Mouse (Mus musculus) spleen, adult 18-20 months (tissue): ENCODE results near the gene Cdiptos.

Source experiments
- DNase-seq, 2 experiments: peaks; one replicate each; pipeline ENCODE4 v3.0.0; 2022; ENCODE audit warnings: mixed read lengths in 2 of 2

The Cdiptos gene

DNA sequence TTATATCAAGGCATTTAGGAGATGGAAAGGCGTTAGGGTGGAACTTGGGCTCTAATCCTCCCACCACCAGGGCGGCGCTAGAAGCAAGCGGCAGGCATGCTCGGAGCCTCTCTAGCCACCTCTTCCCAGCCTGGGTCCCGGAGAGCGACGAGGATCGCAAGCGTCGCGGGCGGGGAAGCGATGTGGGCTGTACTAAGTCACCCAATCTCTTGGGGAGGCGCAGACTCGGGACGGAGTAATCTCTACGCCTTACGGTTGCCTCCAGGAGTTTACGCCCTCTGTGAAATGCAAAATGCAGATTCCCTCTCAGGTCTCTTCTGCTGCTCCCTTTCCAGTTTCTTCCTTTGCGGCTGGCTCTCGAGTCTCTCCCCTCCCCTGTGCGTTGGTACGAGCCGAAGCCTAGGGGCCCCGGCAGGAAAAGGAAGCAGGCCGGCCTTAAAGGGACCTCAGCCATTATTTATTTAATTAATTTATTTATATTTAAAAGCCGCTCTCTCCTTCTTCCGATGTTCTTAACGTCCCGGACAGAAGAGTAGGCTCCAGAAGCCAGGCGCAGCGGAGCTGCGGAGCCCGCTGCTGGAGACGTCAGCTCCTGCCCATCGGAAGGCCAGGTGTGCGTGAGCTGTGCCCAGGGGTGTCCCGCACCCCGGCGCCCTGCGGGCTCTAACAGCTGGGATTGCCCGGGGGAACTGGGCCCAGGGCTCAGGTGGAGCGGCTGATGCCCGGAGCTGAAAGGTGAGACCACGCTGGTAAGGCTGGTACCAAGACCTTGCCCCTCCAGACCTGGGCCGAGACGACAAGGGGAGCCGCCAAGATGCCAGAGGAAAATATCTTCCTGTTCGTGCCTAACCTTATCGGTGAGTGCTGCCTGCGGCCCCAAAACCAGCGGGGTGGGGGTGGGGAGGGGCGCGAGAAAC lies at the start of gene Cdiptos:
Cdiptos (minus strand) TSS at position 149 of the 917 bp plus-strand sequence.
- DNase-seq = peak; percentile 89 to 97

DNA sequence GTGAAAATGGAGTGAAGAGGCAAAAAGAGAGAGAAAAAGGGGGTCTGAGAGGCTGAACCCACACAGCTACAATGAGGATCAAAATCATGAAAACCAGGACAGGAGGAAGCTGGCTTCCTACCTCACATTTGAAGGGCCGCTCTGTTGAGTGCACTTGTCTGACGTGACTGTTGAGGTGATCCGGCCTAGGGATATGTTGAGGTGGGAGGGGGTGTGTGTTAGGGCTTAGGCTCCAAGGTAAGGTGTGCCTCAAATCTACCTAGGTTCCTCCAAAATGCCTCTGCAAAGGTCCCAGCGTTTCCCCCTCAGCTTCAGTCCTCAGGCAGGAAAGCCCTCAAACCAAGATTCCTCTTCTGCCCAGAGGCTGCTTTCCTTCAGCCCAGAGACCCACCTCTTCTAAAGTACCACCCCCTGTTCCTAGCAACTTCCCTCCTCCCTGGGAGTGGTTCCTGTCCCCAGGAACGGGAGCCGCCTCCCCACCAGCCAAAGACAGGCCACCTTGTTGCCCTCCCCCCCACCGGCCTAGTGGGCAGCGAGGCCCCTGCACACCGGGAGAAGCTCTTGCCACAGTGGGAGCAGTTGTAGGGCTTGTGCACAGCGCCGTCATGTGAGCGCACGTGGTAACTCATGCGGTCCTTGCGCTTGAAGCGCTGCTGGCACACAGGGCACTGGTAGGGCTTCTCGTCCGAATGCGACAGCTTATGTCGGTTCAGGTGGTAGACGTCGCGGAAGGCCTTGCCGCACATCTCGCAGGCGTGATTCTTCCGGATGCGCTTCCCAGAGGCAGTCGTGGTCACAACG lies 49.1 kb upstream of the Cdiptos start:
- peak; percentile 71 to 73 for DNase-seq

DNA sequence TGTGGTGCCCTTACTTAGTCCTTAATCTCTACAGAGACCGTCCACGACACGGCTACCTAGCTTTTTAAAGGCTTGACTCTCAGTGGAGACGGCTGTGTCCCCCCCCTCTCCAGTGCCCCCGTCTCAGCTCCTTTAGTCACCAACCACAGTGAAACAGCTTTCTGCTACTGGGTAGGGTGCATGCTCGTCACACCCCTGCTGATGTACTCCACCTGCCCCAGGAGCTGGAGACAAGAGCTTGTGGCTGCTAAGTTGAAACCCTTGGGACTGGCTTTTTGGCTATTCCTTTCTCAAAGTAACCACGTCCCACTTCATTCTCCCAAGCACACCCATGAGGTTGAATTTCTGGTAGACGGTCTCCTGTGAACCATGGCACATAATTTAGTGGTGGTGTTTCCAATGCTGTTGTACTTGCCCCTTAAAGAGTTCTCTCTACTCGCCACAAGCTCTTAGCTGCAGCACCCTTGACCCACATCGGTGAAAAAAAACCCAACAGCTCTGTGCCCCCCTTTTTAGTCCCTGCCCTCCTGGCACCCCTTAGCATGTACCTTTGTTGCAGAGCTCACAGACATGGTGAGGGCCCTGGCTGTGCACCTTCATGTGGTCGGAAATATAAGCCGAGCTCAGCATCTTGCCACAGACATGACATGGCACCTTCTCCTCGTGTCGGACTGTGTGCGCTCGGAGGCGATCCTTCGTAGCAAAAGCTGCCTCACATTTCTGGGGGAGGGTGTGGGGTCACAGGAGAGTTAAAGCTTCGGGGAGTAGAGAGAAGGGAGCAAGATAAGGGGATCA lies 48.2 kb upstream of the Cdiptos start:
- no peak for DNase-seq

DNA sequence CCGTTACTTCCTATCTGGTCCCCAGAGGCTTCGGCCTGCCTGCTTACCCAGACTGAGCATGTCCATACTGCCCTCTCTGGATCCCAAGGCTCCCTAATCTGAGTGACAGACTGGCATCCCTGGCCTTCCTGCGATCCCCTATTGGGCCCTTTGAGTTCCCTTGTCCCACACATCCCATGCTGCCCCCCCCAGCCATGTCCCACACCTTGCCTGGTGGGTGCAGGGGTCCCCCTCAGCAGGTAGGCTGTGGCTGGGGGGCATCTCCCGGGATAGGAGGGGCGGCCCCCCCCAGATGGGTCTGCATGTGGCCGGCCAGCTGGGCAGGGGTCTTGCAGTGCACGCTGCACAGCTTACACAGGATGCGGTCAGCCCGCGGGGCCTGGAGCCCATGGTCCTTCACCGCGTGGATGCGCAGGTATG lies 47.4 kb upstream of the Cdiptos start:
- no peak for DNase-seq

DNA sequence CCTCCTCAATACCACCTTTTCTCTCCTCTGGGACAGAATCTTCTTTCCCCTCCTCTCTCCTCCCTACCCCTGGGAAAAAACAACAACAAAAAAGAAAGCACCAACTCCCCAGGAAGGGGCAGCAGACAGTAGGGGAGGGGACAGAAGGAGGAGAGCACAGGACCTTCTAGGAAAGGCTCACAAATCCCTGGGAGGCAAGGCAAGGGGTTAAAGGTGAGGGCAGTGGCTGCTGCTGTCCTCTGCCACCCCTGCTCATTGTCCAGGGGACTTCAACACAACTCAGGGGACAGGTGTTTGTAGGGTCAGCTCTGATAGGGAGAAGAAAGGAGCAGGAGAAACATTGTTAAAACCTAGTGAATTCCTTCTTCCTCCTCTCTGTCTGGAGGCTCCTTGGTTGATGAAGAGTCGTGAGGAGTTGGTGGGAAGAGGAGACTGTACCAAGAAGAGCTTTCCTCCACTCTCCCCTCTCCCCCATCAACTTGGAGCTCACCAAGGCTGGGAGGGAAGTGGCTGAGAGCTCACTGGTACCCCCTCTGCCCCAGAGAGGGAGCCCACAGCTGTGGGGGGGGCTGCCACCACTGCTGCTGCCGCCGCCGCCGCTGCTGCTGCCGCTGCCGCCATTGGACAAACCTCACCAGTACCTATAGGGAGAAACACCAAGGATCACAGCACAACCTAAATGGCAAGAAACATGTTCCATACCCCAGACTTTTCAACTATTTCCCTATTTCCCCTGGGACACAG lies 46.8 kb upstream of the Cdiptos start:
- no peak for DNase-seq

DNA sequence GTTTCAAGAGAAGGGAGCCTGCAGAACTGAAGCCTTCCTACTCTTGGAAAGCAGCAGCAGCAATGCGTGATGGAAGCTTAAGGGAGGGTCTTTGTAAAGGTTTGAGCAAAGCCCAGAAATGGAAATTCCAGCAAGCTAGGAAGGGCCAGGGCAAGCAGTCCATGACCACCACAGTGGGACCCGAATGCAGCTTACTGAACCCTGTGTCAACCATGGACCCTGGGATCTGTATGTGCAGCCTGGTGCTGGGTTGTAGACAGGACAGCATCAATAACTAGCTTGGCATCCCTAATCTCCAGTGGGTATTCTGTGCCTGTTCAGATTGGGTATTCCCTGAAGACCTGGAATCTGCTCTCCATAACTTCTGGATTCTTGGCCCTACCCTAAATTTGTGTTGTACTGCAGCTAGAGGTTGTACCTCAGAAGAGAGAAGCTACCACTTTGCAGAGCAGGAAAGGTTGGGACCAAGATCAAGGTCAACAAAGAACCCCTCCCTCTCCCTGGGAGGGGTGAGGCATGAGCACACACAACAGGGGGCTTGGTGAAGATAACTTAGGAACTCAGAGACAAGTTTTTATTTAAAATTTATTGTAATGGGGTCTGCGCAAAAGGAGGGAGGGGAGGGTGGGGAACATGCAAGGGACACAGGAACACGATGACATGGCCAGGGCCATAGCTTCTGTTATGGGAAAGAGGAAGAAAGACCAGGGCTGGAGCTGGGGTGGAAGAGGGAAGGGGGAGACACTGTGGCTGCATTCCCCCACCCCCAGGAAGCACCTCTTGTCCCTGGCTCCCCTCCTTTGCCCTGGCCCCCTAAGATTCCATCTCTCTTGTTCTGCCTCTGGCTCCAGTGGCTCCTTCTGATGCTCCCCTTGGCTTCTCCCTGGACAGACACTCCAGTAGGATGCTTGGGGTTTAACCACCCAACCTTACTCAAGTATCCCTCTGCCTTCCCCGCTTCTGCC lies 45.9 kb upstream of the Cdiptos start:
- DNase-seq = no peak

DNA sequence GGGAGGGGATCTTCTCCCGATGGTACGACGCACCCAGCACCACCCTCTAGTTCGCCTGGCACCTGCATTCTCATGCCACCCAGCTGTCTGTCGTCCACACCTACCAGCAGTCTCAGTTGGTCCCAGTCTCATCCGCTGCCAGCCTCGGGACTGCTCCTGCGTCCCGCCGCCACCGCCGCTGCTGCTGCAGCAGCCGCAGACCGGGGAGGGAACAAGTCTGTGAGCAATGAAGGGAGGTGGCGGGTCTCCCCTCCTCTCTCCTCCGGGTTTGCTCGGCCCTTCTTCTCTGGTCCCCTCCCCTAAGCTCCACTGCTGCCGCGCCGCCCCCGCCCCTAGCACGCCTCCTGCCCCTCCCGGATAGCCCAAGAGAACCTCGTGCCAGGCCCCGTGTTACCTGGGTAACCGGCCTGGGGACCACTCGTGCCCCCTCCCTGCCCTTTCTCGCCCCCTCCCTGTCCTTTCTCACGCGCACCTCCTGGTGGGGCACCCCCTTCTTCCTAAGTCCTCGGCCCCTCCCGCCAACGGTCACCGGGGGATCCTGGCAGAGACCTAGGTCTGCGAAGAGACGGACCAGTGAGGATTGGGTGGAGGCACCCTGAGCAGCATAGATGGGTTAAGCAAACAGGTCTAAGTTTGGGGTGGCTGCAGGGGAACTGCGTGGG lies 45.1 kb upstream of the Cdiptos start, which contains the start of the genes Gm42742 and Prrt2:
Gm42742 (minus strand) TSS at position 197 of the 662 bp plus-strand sequence.
Prrt2 (minus strand) TSS at position 311 of the 662 bp plus-strand sequence.
- no peak for DNase-seq

DNA sequence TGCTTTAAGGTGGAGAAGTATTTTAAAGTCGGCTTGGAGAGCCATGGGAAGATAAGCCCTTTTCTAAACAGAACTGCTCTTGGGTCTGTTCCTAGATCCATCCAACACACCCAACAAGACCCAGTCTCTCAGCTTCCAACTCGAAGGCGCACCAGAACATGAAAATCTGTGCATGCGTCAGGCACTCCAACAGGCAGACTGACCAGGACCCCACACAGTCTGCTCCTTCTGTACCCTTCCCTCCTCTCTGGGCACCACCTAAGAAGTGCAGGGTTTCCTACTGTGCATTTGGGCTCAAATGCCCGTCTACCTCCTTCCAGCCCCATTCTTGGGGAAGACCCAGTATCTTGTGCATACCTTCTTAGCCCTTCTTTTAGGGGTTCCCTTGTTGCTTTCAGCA lies 44.6 kb upstream of the Cdiptos start:
- no peak for DNase-seq

DNA sequence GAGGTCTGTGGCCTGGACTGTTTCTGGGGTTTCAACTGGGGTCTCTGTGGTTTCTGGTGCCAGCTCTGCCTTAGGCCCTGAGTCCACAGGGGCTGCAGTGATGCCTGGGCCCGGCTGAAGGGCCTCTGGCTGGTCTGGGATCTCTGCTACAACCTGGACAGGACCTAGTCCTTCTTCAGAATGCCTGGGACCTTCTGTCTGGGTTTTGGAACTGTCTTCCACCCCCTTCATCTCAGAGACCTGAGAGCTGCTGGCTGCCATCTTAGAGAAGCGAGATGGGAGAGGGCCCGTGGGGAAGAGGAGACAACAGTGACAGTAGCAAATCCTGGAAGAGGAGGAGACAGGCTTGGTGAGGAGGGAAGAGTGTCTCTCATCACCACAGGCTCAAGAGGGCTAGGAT lies 44.1 kb upstream of the Cdiptos start:
- DNase-seq = no peak

DNA sequence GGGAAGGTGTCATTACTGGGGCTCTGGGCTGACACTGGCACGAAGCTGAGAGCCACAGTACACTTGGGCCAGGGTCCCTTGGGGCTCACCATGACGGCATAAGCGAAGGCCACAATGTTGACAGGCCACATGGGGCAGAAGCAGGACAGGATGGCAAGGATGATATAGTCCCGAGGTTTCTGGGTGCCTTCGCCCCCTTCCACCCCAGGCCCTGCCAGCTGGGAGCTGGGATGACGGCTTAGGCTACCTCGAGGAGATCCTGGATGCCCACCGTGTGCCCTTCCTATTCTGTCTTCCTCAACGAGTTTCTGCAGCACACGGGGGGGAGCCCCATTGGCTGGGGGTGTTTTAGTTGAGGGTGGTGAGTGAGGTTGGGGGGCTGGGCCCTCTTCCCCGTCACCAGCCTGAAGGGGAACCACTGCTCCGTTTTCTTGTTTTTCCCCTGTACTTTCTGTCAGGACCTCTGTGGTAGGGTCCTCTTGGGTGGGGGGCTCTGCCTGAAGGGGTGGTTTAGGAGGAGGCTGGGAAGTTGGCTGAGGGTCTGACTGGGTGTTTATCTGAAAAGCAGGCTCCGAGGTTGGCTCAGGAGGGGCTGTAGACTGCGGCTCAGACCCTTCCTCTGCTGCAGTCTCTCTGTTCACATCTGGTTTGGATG lies 43.5 kb upstream of the Cdiptos start:
- no peak for DNase-seq

DNA sequence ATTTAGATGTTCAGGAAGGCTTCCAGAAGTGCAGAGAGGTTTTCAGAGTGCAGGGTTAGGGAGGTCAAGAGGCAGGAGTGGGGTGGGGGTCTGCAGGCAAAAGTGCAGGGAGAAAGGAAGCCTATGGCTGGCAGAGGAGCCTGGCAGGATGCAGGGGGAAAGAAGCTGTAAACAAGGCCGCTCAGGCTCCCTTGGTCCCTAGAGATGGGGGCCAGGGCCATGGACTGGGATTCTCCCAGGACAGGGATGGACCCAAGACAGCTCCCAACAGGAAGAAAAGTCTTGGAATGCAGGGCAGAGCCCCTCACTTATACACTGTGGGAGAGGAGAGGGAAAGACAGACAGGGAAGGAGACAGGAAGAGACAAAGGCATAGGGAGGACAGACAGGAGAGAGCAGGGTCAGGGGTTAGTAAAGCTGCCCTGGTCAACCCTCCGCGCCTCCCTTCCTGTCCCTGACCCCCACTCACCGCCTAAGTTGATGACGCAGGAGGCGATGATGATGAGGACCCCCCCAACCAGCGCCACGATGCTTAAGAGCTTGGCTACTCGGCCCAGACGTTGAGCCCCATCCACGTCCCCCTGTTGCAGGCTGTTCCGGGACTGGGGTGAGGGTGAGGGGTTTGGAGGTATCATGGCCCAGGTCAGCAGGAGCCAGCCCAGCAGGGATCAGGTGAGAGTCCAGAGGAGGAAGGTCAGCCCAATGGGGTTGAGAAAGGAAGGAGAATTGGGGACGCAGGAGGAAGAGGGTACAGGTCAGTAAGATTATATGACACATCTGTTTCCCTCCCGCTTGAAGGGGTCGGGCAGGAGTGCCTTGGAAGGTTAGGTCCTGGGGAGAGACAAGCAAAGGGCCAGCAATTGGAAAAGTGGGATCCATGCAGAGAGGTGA lies 42.8 kb upstream of the Cdiptos start:
- DNase-seq = no peak

DNA sequence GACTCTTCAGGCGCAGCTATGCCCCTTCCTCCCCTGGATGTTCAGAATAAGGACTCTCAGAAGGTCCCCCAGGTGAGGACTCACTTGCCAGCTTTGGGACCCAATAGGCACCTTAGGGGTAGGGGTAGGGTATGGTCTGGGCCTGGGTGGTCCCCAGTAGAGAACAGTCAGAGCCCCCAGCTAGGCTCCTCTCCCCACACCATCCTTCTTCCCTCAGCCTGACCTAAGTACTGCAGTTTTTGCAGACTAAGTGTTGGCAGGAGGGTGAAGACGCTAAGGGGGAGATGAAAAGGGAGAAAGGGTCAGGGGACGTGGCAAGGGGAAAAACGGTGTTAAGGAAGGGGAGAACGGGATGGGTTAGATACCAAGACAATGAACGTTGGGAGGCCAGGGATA lies 42.0 kb upstream of the Cdiptos start:
- no peak for DNase-seq

DNA sequence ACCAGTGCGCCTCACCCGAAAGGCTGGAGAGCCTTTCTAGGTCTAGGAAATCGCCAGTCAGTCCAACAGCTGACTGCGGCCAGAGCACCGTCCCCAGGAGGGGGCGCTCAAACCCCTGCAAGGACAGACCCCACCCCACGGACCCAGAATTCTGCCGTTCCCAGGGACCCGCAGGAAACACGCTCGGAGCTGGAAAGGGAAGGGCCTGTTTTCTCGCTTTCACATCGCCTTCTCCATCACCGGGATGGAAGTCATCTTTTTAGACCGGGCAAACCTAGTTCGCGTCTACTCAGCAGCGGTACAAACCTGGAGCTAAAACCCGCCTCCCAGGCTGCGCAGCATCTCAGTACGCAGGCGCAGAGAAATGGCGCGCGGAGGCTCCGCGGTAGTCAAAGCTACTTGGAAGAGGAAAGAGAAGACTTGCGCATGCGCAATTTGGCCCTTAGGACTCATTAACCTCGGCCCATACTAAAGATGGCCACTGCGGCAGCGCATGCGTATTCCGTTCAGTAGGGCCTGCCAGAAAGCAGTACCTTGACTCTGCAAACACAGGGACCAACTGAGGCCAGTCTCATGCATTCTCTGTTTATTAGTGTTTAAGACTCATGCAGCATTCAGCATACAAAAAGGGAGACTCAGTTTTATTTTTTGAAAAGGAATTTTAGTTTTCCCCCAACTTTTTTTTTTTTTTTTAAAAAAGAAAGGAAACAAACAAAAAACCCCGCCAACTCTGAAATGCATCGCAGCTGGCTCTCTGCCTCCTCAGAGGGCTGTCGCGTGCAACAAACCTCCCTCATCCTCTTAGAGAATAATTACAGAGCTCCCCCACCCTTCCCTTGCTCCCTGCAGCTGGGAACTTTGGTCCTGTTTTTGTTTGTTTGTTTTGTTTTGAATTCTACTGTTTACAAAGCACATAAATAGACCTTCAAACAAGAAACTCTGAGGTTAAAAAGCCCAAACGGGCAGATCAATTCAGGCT lies 41.4 kb upstream of the Cdiptos start, which contains the start of gene Pagr1a:
Pagr1a (minus strand) TSS at position 382 of the 979 bp plus-strand sequence.
- DNase-seq = peak; percentile 93 to 94

DNA sequence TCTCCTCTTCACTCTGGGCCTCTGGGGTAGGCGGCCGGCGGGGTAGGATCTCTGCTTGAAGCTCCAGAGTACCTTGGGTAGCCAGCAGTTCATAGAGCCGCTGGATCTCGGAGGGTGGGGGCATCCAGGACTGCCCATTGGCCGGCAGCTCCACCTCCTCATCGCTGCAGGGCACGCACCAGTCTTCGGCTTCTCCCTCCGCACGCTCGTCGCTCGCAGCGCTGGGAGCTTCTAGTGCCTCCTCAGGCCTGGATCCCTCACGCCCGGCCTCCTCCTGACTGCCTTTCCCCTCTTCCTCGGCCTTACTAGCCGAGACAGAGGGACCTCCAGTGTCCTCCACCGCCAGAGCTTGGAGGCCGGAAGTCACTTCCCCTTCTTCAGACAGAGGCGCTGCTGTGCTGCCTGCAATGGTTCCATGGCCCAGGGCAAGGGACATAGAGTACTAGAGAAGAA lies 40.6 kb upstream of the Cdiptos start:
- DNase-seq = no peak

DNA sequence TGATC lies 40.4 kb upstream of the Cdiptos start, which contains the start of gene Pagr1b:
Pagr1b (minus strand) TSS at position 4 of the 5 bp plus-strand sequence.
- DNase-seq = no peak

DNA sequence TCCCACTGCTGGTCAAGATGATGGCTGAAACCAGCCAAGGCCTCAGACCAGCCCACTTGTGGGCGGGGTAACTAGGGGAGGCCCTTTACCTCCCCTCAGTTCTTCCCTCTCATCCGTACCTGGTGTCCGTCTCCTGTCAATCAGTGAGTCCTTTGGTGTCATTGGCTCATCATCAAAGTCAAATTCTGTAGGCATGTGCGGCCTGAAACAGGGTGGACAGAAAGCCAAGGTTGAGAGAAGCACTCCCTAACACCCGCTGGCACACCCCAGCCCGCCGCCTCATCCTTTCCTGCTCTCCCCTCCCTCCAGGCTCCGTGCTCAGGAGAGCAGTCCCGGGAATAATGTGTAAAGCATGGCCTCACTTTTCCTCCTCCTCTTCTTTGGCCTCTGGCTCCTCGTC lies 40.2 kb upstream of the Cdiptos start:
- DNase-seq = no peak

DNA sequence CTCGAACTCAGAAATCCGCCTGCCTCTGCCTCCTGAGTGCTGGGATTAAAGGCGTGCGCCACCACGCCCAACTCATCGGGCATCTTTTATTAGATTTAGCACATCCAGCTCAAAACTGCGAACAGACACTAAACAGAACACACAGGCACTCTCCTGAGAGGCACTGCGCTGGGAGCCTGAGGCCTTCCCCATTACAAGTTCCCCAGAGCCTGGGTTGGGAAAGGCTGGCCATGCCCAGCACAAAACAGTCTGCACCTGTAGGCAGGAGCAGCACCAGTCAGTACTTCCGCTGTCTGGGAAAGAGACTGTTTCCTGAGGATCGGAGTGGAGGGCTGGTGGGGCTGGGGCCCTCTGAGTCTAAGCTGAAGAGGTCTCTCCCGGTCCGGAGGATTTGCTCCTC lies 39.1 kb upstream of the Cdiptos start:
- DNase-seq = no peak

DNA sequence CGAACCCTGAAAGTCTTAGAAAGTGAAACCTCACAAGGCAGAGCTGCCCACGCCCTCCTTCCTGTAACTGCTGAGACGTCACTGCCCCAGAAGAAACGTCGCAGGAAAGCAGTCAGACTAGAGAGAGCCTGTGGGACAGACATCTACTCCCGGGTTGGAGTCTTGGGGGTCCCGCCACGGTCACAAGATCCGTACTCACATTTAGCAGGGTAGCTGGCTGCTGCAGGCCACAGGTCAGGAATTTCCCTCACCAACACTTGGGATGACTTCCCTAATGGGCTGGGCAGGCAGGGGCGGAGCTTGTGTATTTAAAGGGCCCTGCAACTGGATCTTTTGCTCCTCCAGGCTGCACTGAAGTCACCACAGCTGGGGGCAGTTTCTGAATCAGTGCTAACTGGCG lies 38.4 kb upstream of the Cdiptos start, which contains the start of gene Mvp:
Mvp (minus strand) TSS at position 302 of the 400 bp plus-strand sequence.
- peak; percentile 54 to 73 for DNase-seq
